Mouse (Mus musculus) cerebral cortex, adult 2 months (tissue): ENCODE results near the gene Lin9.

Experiments used
- WGBS: fragments of 180-500 bp; shearing (Covaris S2); methylation state at CpG from one replicate; pipeline ENCODE4 v1.1.7; 2018; 5-methylcytosine and 5-hydroxymethylcytosine counted together

Gene Lin9

DNA sequence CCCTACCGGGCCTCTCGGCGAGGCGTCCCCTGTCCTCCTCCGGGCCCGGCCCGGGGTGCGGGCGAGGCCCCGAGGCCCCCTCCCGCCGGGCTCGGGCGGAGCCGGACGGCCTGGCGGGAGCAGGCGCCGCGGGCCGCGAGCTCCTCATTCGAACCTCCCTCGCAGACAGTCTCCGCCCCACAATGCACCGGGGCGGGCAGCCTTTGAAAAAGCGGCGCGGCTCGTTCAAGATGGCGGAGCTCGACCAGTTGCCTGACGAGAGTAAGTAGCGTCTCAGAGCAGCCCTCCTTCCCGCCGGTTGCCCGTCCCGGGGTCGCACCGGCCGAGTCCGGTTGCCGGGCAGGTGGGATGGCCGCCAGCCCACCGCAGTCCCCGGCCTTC lies at the start of gene Lin9:
Gene Lin9 (plus strand): TSS at position 14 of the 381 bp plus-strand sequence.
- WGBS = 0% methylated on average over 40 of the region's 47 CpGs

DNA sequence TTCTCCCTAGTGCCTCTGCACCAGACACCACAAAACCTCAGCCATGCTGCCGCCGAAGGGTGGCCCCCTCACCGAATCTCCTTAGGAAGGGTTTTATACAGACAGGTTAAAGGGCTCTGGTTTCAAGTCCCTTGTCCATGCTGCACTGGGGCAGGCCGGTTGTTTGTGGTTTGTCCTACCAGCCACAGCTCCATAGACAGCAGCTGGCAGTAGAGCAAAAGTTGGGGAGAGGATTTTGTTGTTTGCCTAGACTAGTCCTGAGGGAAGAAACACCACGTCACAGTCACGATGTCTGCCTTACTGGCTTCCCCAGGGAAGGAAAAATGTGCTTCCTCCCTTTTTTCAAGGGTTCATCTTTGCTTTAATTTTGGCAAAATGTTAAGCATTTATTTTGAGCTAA lies 40.4 kb upstream of the Lin9 start:
- WGBS = 83% methylated on average over 6 of the region's 6 CpGs

DNA sequence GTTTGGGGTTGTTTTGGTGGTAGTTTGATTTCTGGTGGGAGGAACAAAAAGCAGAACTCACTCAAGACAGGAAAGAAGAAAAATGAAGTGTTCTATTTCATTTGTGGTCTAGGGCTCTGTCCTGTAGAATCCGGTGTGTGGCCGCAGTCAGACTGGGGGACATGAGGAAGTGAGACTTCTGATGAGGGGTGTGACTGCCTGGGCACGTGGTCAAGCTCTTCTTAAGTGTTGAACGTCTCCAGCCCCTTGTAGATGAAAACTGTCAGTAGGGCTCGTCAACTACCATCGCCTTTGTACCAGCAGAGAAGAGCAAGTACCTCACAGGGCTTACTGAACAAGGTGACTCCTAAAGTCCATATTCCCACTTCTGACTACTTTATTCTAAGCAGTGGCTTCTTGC lies 39.1 kb upstream of the Lin9 start:
- WGBS = 83% methylated on average over 6 of the region's 6 CpGs

DNA sequence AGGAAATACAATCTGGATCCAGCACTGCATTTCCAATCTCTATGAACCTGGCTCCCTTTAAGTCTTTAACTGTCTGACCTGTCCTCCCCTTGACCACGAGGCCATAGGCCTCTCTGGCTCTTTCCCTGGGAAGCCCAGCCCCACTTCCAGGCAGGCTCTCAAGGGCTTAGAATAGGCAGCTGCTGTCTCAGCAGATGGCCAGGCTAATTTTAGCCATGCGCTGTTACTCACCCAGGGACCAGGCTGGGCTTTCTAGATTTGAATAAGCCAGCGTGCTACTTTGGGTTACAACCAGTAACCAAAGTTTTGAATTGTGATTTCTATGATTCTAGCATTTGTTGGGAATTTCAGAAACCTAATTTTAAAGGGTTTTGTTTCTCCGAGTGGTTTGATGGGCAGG lies 36.4 kb upstream of the Lin9 start:
- 32% methylated on average over 4 of the region's 4 CpGs for WGBS

DNA sequence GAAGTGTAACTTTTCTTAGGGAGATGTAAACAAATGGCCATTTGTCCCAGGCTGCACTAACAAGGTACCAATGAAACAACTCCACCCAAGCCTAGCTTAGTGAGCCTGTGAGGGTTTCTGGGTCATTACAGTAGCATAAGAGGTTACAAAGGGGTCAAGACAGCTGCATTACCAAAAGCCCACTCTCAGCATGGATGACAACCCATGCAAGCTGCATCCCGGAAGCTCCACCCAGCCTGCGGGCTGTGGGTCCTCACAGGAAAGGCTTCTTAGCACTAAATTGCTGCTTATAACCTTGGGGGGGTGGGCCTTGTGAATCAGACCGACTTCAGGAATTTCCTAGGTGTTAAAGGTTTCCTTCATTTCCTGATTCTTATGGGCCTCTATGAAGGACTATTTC lies 34.8 kb upstream of the Lin9 start:
- 84% methylated on average over 3 of the region's 3 CpGs for WGBS

DNA sequence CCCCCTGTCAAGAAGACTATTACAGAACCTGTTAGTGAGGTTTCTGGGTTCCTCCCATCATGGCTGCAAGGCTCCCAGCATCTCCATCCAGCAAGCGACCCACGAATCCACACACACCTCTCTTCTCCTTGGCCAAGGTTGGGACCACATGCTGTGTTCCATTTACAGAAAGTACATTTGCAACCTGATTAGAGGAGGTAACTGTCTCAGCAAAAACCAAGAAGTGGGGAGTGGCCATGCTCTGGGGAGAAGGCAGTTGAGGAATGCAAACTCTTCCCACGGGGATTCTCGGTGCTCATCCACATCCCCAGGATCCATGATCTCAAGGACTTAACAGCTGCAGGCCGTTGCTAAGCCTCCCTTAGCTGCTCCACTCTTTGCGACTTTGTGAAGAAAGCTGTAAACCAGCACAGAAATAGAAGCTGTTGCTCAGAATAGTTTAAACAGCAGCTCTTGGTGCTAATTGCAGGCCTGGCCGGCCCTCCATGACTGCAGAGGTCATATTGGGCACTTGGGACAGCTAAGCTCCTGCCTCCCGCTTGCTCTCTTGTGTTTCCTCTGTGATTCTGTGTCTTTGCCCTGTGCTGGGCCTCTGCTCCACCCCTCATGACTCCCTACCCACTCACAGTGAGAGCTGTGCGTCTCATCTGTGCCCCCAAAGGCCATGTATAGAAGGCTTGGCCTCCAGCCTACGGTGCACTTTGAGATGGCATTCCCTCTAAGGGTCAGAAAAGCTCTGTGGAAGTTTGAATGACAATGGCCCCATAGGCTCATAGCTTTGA lies 34.0 kb upstream of the Lin9 start:
- 60% methylated on average over 10 of the region's 10 CpGs for WGBS

DNA sequence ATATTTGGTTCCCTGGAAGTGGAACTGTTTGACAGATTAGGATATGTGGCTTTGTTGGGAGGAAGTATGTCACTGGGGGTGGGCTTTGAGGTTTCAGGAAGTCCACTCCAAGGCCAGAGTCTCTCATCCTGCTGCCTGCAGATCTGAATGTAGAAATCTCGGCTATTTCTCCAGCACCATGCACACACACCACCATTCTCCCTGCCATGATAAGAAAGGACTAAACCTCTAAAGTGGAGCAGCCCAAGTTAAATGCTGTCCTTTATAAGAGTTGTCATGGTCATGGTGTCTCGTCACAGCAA lies 33.4 kb upstream of the Lin9 start:
- 87% methylated on average over 2 of the region's 2 CpGs for WGBS

DNA sequence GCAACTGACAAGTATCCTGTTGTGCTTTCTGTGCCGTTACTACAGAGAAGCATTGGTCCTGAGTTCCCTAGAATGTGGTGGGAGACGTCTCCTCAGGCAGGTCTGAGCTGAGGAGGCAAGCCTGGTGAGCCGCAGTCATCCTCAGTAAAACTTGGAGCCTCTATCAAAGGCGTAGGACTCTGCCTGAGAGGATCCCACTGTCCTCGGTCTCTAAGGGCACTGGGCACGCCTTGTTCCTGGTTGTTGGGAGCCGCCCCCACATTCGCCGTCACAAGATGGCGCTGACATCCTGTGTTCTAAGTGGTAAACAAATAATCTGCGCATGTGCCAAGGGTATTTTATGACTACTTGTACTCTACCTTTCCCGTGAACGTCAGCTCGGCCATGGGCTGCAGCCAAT lies 29.1 kb upstream of the Lin9 start:
- 94% methylated on average over 11 of the region's 14 CpGs for WGBS

DNA sequence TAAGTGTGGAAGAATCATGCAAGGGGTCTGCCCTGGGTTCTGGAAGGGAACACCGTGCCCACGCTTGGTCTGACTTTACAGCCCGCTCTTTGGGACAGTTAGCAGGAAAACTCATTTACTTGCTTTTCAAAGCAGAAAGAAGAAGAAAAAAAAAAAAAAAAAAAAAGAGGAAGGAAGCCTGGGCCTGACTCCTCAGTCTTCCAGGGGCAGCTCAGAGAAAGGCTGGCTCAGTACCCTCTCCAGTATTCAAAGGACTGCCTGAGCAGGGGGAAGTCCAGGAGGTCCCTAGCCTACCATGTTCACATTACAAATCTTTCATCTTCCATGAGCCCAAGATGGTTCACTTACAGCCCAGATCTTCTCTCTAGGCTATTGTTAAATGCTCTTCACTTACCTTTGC lies 24.2 kb upstream of the Lin9 start:
- WGBS = 93% methylated on average over 3 of the region's 3 CpGs

DNA sequence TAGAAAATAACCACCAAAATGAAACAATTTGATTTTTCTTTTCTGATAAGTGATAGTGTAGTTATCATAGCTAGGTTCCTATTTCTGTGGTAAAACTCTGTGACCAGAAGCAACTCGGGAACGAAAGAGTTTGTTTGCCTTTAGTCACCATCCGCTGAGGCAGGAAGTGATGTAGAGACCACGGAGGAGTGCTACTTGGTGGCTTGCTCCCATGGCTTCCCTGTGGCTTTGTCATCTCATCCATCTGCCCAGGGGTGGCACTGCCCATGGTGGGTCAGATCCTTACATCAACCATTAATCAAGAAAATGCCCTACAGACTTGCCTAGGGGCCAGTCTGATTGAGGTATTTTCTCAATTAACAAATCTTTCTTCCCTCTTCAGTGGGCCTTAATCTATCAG lies 18.6 kb upstream of the Lin9 start:
- WGBS = 76% methylated on average over 4 of the region's 4 CpGs

DNA sequence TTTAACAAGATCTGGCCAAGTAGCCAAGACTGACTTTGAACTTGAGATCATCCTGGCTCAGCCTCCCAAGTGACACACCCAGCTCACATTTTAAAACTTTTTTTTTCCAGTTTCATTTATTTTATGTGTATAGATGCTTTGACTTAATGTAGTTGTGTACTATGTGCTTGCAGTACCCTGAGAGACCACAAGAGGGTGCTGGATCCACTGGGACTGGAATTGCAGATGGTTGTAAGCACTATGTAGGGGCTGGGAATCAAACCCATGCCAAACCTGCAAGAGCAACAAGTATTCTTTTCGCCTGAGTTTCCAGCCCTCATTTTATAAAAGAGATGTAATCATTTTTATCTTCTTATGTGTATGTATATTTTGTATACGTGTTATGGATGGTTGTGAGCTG lies 17.0 kb upstream of the Lin9 start:
- WGBS = 97% methylated on average over 2 of the region's 2 CpGs

DNA sequence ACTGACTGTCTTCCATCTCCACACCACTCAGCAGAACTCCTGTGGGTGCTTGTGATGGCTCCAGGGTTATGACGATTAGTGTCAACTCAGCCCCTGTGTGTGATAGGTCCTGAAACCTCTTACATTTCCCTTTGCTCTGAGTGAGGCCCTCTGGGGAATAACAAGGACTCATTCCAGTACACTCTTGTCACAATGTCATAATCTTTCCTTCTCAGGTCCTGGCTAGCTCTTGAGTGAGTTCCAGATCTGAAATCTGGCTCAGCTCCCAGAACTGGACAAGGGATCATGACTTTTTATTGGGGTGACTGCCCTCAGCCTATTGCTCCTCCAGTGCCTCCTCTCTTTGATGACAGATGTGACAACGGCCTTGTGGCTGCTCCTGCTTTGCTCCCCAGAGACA lies 14.8 kb upstream of the Lin9 start:
- WGBS = 79% methylated on average over 2 of the region's 2 CpGs

DNA sequence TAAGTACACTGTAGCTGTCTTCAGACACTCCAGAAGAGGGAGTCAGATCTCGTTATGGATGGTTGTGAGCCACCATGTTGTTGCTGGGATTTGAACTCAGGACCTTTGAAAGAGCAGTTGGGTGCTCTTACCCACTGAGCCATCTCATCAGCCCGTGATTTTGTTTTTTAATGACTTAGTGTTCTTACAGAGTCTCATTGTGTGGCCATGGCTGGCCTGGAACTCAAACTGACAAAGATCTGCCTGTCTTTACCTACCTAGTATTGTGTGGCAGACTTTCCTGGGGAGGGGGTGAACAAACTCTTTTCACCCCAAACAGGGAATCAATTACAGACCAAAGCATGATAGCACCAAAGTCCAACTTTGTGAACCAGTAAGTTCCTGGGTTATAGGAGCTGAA lies 3.2 kb upstream of the Lin9 start:
- 81% methylated on average over 2 of the region's 2 CpGs for WGBS

DNA sequence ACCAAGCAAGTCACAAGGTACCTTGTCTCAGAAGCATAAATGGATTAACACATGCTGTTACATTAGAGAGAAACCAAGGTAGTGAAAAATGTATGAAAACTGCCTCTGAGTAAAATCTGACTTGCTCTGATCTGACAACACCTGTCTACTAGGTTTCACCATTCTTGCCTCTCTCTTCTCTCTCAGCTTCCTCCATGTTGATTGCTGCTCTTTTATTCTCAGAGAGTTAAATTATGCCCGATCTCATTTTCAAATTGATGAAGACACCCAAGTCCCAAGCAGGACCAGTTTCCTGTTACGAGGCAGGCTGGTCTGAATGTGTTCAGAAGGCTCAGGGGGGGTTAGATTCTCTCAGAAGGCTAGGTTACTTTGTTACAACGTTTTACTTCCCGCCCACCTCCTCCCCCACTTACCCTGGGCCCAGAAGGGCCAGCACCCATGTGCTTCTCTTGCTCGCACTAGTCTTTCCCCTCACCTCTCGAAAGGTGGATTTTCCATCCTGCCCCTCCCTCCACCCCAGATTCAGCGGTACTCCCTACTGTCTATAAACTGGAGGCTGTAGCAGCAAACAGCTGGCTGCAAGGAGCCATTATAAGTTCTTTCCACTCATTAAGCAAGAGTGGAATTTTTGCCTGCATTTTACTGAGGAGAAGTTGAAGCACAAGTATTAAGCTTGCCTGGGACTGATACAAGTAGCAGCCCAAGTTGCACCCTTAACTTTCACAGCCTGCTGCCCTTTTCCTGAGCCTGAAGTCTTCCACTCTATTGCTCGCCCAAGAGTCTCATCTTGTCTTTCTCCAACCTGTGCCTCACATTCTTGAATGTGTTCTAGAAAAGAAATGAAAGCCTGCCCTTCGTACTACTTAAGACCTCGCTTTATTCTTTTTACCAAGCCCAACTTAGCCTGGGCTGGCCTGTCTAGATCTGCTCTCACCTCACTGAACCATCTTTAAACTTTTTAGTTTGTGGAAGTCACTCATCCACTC lies 1.2 kb upstream of the Lin9 start:
- 68% methylated on average over 10 of the region's 10 CpGs for WGBS

DNA sequence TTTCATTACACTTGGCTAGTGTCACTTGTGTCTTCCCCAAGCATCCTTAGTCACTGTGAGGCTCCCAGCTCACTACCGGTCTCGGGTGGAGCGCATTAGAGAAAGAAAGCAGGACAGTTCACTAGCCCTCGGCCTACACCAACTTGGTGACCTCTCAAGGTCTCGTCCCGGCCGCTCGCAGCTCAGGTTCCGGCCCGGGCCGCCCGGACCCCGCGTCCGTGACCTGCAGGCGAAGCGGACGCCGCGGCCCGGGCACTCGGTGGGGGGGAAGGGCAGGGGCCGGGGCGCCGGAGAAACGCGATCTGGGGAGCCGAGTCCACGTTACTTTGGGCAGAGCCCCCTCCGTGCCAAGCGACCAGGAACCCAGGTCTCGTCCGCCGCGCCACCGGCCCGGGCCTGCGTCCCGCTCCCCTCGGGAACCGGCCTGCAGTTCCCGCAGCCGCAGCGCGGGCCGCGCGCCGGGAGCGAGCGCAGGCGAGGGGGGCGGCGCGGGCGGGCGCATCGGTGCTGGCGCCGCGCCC lies 285 bp upstream of the Lin9 start:
- under 1% methylated on average over 57 of the region's 61 CpGs for WGBS

DNA sequence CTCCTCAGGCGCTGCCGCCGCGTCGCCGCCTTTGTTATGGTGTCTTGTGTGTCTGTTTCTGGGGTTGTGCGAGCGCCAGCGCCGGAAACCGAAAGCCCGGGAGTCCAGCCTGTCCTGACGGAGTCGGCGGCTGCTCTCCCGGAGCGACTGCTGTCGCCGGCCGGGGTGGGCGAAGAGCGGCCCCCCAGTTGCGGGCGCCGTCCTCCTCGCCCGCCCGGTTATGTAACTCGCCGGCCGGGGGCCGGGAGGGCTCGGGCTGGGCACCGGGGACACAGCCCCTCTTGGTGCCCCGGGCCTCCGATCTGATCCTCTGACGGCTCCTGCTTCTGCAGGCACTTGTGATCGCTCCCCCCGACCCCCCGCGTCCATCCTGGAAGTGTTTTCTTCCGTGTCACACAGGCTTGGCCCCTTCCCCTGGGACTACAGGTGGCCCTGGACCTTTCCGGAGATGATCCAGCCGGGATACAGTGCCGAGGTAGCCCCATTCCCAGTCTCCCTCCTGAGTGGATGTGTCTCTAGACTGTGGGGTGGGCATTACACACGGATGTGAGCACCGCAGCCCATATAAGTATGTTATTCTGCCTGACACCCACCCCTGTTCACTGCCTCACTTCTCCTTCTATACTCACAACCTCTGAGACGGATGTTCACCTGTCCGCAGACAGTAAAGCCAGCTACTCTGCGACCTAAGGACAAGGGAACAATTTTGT lies 723 bp downstream of the Lin9 start:
- 3% methylated on average over 47 of the region's 50 CpGs for WGBS

DNA sequence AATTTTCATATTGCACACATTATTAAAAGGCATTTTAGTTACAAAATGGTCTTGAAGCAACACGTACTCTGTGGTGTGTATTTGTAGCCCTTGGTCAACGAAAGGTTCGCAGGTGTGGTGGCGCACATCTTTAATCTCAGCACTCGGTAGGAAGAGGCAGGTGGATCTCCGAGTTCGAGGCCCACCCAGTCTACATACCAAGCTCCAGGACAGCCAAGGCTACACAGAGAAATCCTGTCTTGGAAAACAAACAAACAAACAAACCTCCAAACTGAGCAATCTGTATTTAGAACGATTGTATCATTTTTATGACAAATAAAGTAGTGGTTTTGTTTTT lies 1.2 kb downstream of the Lin9 start:
- 67% methylated on average over 8 of the region's 8 CpGs for whole genome bisulfite sequencing

DNA sequence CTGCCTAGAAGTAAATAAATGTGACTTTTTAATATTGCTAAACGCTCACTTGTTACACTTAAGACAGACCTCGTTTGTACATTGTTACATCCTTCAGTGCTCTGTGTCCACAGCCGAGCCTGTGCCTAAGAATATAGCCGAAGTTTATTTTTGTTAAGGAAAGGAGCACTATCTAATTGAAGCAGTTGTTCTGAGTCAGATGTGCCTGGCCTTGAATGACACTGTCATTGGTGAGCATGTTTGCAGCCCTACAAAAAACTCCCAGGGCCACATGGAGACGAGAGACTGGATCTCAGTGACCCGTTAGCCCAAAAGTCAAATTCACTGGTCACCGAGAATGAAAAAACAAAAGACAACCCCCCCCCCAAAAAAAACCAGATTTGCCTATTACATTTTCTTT lies 50.3 kb downstream of the Lin9 start:
- 81% methylated on average over 7 of the region's 7 CpGs for WGBS

DNA sequence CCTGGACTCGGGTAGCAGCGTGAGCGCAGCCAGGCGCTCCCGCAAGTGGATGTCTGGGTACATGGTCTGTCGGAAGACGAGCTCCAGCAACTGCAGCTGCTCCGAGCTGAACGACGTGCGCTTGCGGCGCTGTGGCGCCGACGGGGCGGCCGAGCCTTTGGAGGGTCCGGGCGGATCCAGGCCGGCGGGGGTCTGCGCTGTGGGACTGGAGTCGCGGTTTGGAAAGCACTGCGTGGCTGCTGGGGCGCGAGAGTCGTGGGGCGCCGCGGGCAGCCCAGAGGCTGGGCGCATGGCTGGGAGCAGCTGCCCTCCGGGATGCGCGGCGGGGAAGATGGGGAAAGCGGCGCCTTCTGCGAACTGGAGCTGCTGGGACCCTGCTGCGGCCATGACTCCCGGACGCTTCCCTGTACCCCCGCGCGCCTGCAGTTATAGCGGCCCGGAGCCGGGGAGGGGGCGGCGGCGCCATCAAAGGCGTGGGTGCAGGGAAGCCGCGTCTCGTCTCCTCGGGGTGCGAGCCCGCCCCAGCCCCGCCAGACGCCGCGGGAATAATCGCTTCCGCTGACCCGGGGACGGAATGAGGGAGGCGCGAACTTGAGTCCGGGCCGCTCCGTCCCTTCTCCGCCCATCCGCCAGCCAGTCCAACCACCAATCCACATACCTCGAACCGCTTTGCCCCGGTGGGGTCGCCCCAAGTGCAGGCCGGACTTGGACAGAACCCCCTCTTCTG lies 55.8 kb downstream of the Lin9 start, which contains the start of gene Mixl1:
Gene Mixl1 (minus strand): TSS at position 409 of the 727 bp plus-strand sequence.
- 2% methylated on average over 71 of the region's 79 CpGs for WGBS

DNA sequence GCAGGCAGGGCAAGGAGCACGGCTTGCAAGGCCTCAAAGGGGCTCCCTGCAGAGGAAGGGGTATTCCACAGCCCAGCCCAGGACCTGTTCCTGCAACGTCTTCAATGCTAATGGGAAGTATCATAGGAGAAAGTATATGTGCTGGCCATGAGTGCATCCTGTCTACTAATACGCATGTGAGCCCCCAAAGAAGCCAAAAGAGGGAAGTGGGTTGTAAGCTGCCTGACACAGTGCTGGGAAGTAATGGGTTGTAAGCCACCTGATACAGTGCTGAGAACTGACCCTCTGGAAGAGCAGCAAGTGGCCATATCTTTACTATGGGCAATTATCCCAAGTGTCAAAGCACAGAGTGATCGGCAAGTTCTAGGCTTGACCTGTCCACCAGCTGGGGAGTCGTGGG lies 57.1 kb downstream of the Lin9 start:
- 84% methylated on average over 5 of the region's 5 CpGs for WGBS

DNA sequence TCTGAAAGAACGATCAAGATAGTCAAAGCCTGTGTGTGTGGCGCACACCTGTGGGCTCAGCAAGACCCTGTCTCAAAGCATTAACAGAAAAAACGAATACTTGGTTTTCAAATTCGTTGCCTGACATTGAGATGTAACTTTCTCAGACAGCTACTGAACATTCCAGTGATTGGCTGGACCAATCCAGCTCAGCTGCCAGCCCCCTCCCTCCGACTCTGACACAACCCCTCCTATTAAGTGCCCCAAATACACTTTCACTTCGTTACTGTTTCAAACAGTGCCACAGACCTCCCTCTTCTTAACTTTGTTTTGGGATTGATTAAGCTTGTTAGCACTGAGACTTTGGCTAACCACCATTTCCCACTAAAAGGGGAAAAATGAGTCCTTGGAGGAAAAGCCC lies 62.5 kb downstream of the Lin9 start:
- 56% methylated on average over 6 of the region's 6 CpGs for WGBS

DNA sequence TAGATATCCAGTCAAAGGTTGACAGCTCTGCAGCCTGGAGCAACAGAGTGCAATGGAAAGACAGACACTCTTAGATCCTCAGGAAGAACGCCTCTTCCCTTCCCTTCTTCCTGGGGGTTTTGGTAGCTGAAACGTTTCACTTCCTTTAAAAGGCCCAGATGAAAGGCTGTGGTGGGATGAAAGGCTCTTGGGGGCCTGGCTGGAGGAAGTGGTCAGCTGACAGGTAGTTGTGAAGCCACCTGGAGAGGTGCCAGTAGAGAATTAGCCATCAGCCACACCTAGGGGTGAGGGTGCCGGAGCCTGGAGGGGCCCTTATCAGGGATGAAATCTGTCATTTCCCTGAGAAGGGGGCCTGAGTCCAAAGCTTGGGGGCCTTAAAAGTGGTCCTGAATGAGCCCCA lies 66.4 kb downstream of the Lin9 start:
- 65% methylated on average over 3 of the region's 3 CpGs for WGBS
